Mouse (Mus musculus): ENCODE measurements at regions not wholly inside any gene's neighbourhood (a gene's known extent, or its start where the extent isn't known, plus 50 kb on each side); places are given as distances from the start of the nearest gene placed in this dataset.

- no peak overlapping the region for H3K4me3 ChIP-seq (ENCODE audit: low read depth, low read length)
- no peaks in the 10 kb centered on the region for H3K36me3 ChIP-seq (ENCODE audit: control insufficient read depth, insufficient read depth, low read length)
- H3K9me3 ChIP-seq (ENCODE audit: control insufficient read depth, low read length) = no peaks in the 10 kb centered on the region
- 22% methylated on average over 4 of the region's 4 CpGs for WGBS
- no peak for ATAC-seq (ENCODE audit: low read depth)
- no peaks in the 10 kb centered on the region for H3K27me3 ChIP-seq (ENCODE audit: control insufficient read depth, insufficient read depth, low read length)
- H3K4me2 ChIP-seq (ENCODE audit: low read depth, low read length) = no peak overlapping the region
- H3K27ac ChIP-seq (ENCODE audit: low read depth, low read length) = no peak overlapping the region
- no peak overlapping the region for H3K9ac ChIP-seq (replicated peaks; ENCODE audit: low read depth, low read length)
- no peaks in the 10 kb centered on the region for H3K4me1 ChIP-seq (ENCODE audit: control insufficient read depth, insufficient read depth, low read length)
Observed at GRCm38 (mm10) chr8:49282401-49282800, 438.6 kb upstream of the Tenm3 start.

GRCm38 (mm10) chr8:49281254-49281653 is 437.5 kb upstream of the Tenm3 start:
- H3K4me2 ChIP-seq (ENCODE audit: low read depth, low read length) = no peak overlapping the region
- H3K36me3 ChIP-seq (ENCODE audit: control insufficient read depth, insufficient read depth, low read length) = no peaks in the 10 kb centered on the region
- no peak overlapping the region for H3K9ac ChIP-seq (replicated peaks; ENCODE audit: low read depth, low read length)
- no peak overlapping the region for H3K27ac ChIP-seq (ENCODE audit: low read depth, low read length)
- no peak overlapping the region for H3K4me3 ChIP-seq (ENCODE audit: low read depth, low read length)
- no peaks in the 10 kb centered on the region for H3K9me3 ChIP-seq (ENCODE audit: control insufficient read depth, low read length)
- H3K27me3 ChIP-seq (ENCODE audit: control insufficient read depth, insufficient read depth, low read length) = no peaks in the 10 kb centered on the region
- H3K4me1 ChIP-seq (ENCODE audit: control insufficient read depth, insufficient read depth, low read length) = no peaks in the 10 kb centered on the region
- WGBS = 43% methylated on average over 5 of the region's 5 CpGs
- ATAC-seq (ENCODE audit: low read depth) = no peak

- Histone ChIP-seq H3K4me3 (ENCODE audit: low read depth, low read length) (no peak overlapping the region), H3K27ac (ENCODE audit: low read depth, low read length) (no peak overlapping the region), H3K4me2 (ENCODE audit: low read depth, low read length) (no peak overlapping the region), H3K36me3 (ENCODE audit: control insufficient read depth, insufficient read depth, low read length) (no peaks in the 10 kb centered on the region), H3K9me3 (ENCODE audit: control insufficient read depth, low read length) (no peaks in the 10 kb centered on the region), H3K27me3 (ENCODE audit: control insufficient read depth, insufficient read depth, low read length) (no peaks in the 10 kb centered on the region), H3K9ac (replicated peaks; ENCODE audit: low read depth, low read length) (no peak overlapping the region), H3K4me1 (ENCODE audit: control insufficient read depth, insufficient read depth, low read length) (no peaks in the 10 kb centered on the region)
- peak; percentile 54; the same call in 1 of the 2 replicates for ATAC-seq (ENCODE audit: low read depth)
- 46% methylated on average over 4 of the region's 4 CpGs for WGBS
Observed at GRCm38 (mm10) chr8:49274031-49274430, 430.3 kb upstream of the Tenm3 start.

- ATAC-seq (ENCODE audit: low read depth) = no peak
- WGBS = 98% methylated on average over 1 of the region's 1 CpGs
- H3K36me3 ChIP-seq (ENCODE audit: control insufficient read depth, insufficient read depth, low read length) = no peaks in the 10 kb centered on the region
- H3K9me3 ChIP-seq (ENCODE audit: control insufficient read depth, low read length) = no peaks in the 10 kb centered on the region
- H3K4me3 ChIP-seq (ENCODE audit: low read depth, low read length) = no peak overlapping the region
- H3K4me1 ChIP-seq (ENCODE audit: control insufficient read depth, insufficient read depth, low read length) = no peaks in the 10 kb centered on the region
- no peak overlapping the region for H3K27ac ChIP-seq (ENCODE audit: low read depth, low read length)
- H3K9ac ChIP-seq (replicated peaks; ENCODE audit: low read depth, low read length) = no peak overlapping the region
- H3K4me2 ChIP-seq (ENCODE audit: low read depth, low read length) = no peak overlapping the region
- no peaks in the 10 kb centered on the region for H3K27me3 ChIP-seq (ENCODE audit: control insufficient read depth, insufficient read depth, low read length)
Observed at GRCm38 (mm10) chr8:49273109-49273508, 429.4 kb upstream of the Tenm3 start.

GRCm38 (mm10) chr8:49263416-49263815 is 419.7 kb upstream of the Tenm3 start:
- Histone ChIP-seq H3K27me3 (ENCODE audit: control insufficient read depth, insufficient read depth, low read length) (no peaks in the 10 kb centered on the region), H3K4me2 (ENCODE audit: low read depth, low read length) (no peak overlapping the region), H3K4me1 (ENCODE audit: control insufficient read depth, insufficient read depth, low read length) (peaks cover 4% of the 10 kb centered on the region), H3K9ac (replicated peaks; ENCODE audit: low read depth, low read length) (no peak overlapping the region), H3K36me3 (ENCODE audit: control insufficient read depth, insufficient read depth, low read length) (no peaks in the 10 kb centered on the region), H3K27ac (ENCODE audit: low read depth, low read length) (no peak overlapping the region), H3K4me3 (ENCODE audit: low read depth, low read length) (no peak overlapping the region), H3K9me3 (ENCODE audit: control insufficient read depth, low read length) (no peaks in the 10 kb centered on the region)
- no peak for ATAC-seq (ENCODE audit: low read depth)
- WGBS = 38% methylated on average over 6 of the region's 6 CpGs

GRCm38 (mm10) chr8:49262797-49263196 is 419.0 kb upstream of the Tenm3 start:
- Histone ChIP-seq H3K9ac (replicated peaks; ENCODE audit: low read depth, low read length) (no peak overlapping the region), H3K4me3 (ENCODE audit: low read depth, low read length) (no peak overlapping the region), H3K27me3 (ENCODE audit: control insufficient read depth, insufficient read depth, low read length) (no peaks in the 10 kb centered on the region), H3K27ac (ENCODE audit: low read depth, low read length) (no peak overlapping the region), H3K9me3 (ENCODE audit: control insufficient read depth, low read length) (no peaks in the 10 kb centered on the region), H3K4me1 (ENCODE audit: control insufficient read depth, insufficient read depth, low read length) (peaks cover 4% of the 10 kb centered on the region), H3K36me3 (ENCODE audit: control insufficient read depth, insufficient read depth, low read length) (no peaks in the 10 kb centered on the region), H3K4me2 (ENCODE audit: low read depth, low read length) (no peak overlapping the region)
- WGBS = 23% methylated on average over 3 of the region's 3 CpGs
- ATAC-seq (ENCODE audit: low read depth) = no peak

GRCm38 (mm10) chr8:49255954-49256353 is 412.2 kb upstream of the Tenm3 start:
- Histone ChIP-seq H3K4me3 (ENCODE audit: low read depth, low read length) (no peak overlapping the region), H3K4me1 (ENCODE audit: control insufficient read depth, insufficient read depth, low read length) (no peaks in the 10 kb centered on the region), H3K27me3 (ENCODE audit: control insufficient read depth, insufficient read depth, low read length) (no peaks in the 10 kb centered on the region), H3K36me3 (ENCODE audit: control insufficient read depth, insufficient read depth, low read length) (no peaks in the 10 kb centered on the region), H3K4me2 (ENCODE audit: low read depth, low read length) (no peak overlapping the region), H3K27ac (ENCODE audit: low read depth, low read length) (no peak overlapping the region), H3K9me3 (ENCODE audit: control insufficient read depth, low read length) (no peaks in the 10 kb centered on the region), H3K9ac (replicated peaks; ENCODE audit: low read depth, low read length) (no peak overlapping the region)
- 78% methylated on average over 2 of the region's 2 CpGs for WGBS
- no peak for ATAC-seq (ENCODE audit: low read depth)

- no peak overlapping the region for H3K9ac ChIP-seq (replicated peaks; ENCODE audit: low read depth, low read length)
- no peak overlapping the region for H3K27ac ChIP-seq (ENCODE audit: low read depth, low read length)
- ATAC-seq (ENCODE audit: low read depth) = no peak
- no peaks in the 10 kb centered on the region for H3K9me3 ChIP-seq (ENCODE audit: control insufficient read depth, low read length)
- H3K4me2 ChIP-seq (ENCODE audit: low read depth, low read length) = no peak overlapping the region
- H3K36me3 ChIP-seq (ENCODE audit: control insufficient read depth, insufficient read depth, low read length) = no peaks in the 10 kb centered on the region
- no peak overlapping the region for H3K4me3 ChIP-seq (ENCODE audit: low read depth, low read length)
- 49% methylated on average over 3 of the region's 3 CpGs for WGBS
- no peaks in the 10 kb centered on the region for H3K4me1 ChIP-seq (ENCODE audit: control insufficient read depth, insufficient read depth, low read length)
- no peaks in the 10 kb centered on the region for H3K27me3 ChIP-seq (ENCODE audit: control insufficient read depth, insufficient read depth, low read length)
Observed at GRCm38 (mm10) chr8:49254311-49254828, 410.6 kb upstream of the Tenm3 start.

- H3K27me3 ChIP-seq (ENCODE audit: control insufficient read depth, insufficient read depth, low read length) = no peaks in the 10 kb centered on the region
- H3K9ac ChIP-seq (replicated peaks; ENCODE audit: low read depth, low read length) = no peak overlapping the region
- H3K4me1 ChIP-seq (ENCODE audit: control insufficient read depth, insufficient read depth, low read length) = no peaks in the 10 kb centered on the region
- WGBS = 16% methylated on average over 5 of the region's 5 CpGs
- no peaks in the 10 kb centered on the region for H3K36me3 ChIP-seq (ENCODE audit: control insufficient read depth, insufficient read depth, low read length)
- H3K4me3 ChIP-seq (ENCODE audit: low read depth, low read length) = no peak overlapping the region
- no peak for ATAC-seq (ENCODE audit: low read depth)
- no peaks in the 10 kb centered on the region for H3K9me3 ChIP-seq (ENCODE audit: control insufficient read depth, low read length)
- no peak overlapping the region for H3K27ac ChIP-seq (ENCODE audit: low read depth, low read length)
- no peak overlapping the region for H3K4me2 ChIP-seq (ENCODE audit: low read depth, low read length)
Observed at GRCm38 (mm10) chr8:49243002-49243401, 399.3 kb upstream of the Tenm3 start.

- H3K27ac ChIP-seq (ENCODE audit: low read depth, low read length) = peak overlapping the region; percentile 35
- ATAC-seq (ENCODE audit: low read depth) = peak; percentile 70; the same call in 1 of the 2 replicates
- WGBS = 28% methylated on average over 4 of the region's 4 CpGs
Observed at GRCm38 (mm10) chr8:49236822-49237071, 393.0 kb upstream of the Tenm3 start.

More at GRCm38 (mm10) chr8:49236822-49237071, 393.0 kb upstream of the Tenm3 start:
- H3K27me3 ChIP-seq (ENCODE audit: control insufficient read depth, insufficient read depth, low read length) = no peaks in the 10 kb centered on the region
- H3K4me3 ChIP-seq (ENCODE audit: low read depth, low read length) = no peak overlapping the region
- no peaks in the 10 kb centered on the region for H3K9me3 ChIP-seq (ENCODE audit: control insufficient read depth, low read length)
- H3K4me2 ChIP-seq (ENCODE audit: low read depth, low read length) = no peak overlapping the region
- H3K36me3 ChIP-seq (ENCODE audit: control insufficient read depth, insufficient read depth, low read length) = no peaks in the 10 kb centered on the region
- no peak overlapping the region for H3K9ac ChIP-seq (replicated peaks; ENCODE audit: low read depth, low read length)
- no peaks in the 10 kb centered on the region for H3K4me1 ChIP-seq (ENCODE audit: control insufficient read depth, insufficient read depth, low read length)
